Mouse (Mus musculus) midbrain, embryonic 14.5 days (tissue): ENCODE data around the gene S100a2. TPM values are rescaled to one million over a fixed set of nuclear protein-coding genes. Genes with fewer than 3 reads are reported as not detected.

Experiments used
- ATAC-seq: fragments of 200-750 bp; cut with Nextera tagmentation; 2 replicates; pipeline ENCODE4 v1.8.0; 2017; ENCODE audit warnings: moderate number of reproducible peaks, moderate library complexity; ENCODE audit not compliant: low FRiP score, low TSS enrichment
- DNase-seq: peaks from one replicate; pipeline ENCODE4 v3.0.0-alpha.2; 2015
- H3K27ac ChIP-seq: fragments of 300-500 bp; sonication (generic); replicated peaks from 2 replicates; pipeline ENCODE4 v1.5.1; 2014; ENCODE audit warnings: mild to moderate bottlenecking, low read depth, low read length, moderate library complexity
- H3K27me3 ChIP-seq: fragments of 300-500 bp; sonication (generic); 2 replicates; pipeline ENCODE4 v1.6.1; 2014; ENCODE audit warnings: low read length, control low read depth, mixed read lengths; ENCODE audit not compliant: control insufficient read depth, insufficient read depth
- H3K36me3 ChIP-seq: fragments of 300-500 bp; sonication (generic); 2 replicates; pipeline ENCODE4 v1.6.1; 2014; ENCODE audit warnings: low read length, control low read depth; ENCODE audit not compliant: control insufficient read depth, insufficient read depth
- H3K4me1 ChIP-seq: fragments of 300-500 bp; sonication (generic); 2 replicates; pipeline ENCODE4 v1.6.1; 2014; ENCODE audit warnings: mild to moderate bottlenecking, antibody characterized with exemption, low read length, control low read depth; ENCODE audit not compliant: control insufficient read depth, insufficient read depth
- H3K4me2 ChIP-seq: fragments of 300-500 bp; sonication (generic); 2 replicates; pipeline ENCODE4 v1.6.1; 2014; ENCODE audit warnings: mild to moderate bottlenecking, low read length, moderate library complexity
- H3K4me3 ChIP-seq: fragments of 300-500 bp; sonication (generic); replicated peaks from 2 replicates; pipeline ENCODE4 v1.5.1; 2014; ENCODE audit warnings: low read depth, low read length
- H3K9ac ChIP-seq: fragments of 300-500 bp; sonication (generic); replicated peaks from 2 replicates; pipeline ENCODE4 v1.6.1; 2014; ENCODE audit warnings: mild to moderate bottlenecking, low read length, moderate library complexity
- H3K9me3 ChIP-seq: fragments of 300-500 bp; sonication (generic); 2 replicates; pipeline ENCODE4 v1.6.1; 2016; ENCODE audit warnings: low read length, control low read depth, mixed read lengths; ENCODE audit not compliant: control insufficient read depth
- WGBS: fragments of 180-500 bp; shearing (Covaris S2); extraction: QIAGEN DNeasy Blood & Tissue Kit; methylation state at CpG from one replicate; pipeline ENCODE4 v1.1.7; 2014; 5-methylcytosine and 5-hydroxymethylcytosine counted together
- polyA plus RNA-seq: library from polyadenylated mRNA; unstranded; fragments of >200 nt; fragmentation: Nextera tagmentation; extraction: Ambion mirVana; gene quantifications from 2 replicates; pipeline ENCODE4 v1.2.1, GENCODE M21; 2014

Gene S100a2
- polyA plus RNA-seq, 1 experiment from 2014 or later, result not detected

DNA sequence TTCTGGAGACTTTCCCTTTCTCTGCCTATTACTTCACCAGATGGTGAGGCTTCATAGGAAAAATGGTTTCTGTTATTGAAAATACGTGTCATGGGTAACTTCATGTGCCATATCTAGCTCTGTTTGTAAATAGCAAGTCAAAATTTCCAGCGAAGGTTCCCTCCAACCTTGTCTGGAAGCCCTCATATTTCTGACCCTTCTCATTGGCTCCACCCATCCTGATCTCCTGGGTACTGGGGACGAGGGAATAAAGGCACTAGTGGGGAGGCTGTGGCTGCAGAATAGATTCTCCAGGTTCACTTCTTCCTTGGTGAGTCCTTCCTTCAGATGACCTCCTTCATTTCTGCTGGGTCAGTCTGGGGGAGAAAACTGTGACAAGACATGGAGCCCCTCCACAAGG, 18.2 kb downstream of the S100a2 start, which contains the start of gene S100a5:
Gene S100a5, plus strand, starts transcription at position 301 of the 400 bp plus-strand sequence.
- no peaks in the 10 kb centered on the region for H3K9me3 ChIP-seq
- H3K4me3 ChIP-seq, result no peak within 1 kb of the TSS
- no peaks in the 10 kb centered on the region for H3K27me3 ChIP-seq
- no peak for ATAC-seq
- H3K4me2 ChIP-seq, result no peak within 1 kb of the TSS
- WGBS, result 64% methylated on average over 3 of the region's 3 CpGs
- no peak within 1 kb of the TSS for H3K27ac ChIP-seq
- H3K9ac ChIP-seq, result no peak within 1 kb of the TSS
- DNase-seq, result no peak
- H3K4me1 ChIP-seq, result peaks cover 4% of the 10 kb centered on the region
- H3K36me3 ChIP-seq, result no peaks in the 10 kb centered on the region

DNA sequence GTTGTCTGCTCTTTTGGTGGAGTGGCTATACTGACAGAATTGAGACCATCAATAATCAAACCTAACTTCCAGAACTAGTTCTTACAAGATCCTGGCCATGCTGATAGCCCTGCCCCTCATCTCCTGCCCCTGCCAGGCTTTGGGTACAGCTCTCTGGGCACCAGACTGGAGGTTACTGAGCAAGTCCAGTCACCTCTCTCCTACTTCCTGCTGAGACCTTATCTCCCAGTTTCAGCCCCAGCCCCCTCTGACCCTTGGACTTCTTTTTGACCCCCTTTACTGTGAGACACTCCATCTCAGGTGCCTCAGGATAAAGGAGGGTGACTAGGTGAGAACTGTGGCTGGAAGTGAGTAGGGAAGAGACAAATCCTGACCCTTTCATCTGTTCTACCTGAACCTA, 19.1 kb downstream of the S100a2 start:
- Histone ChIP-seq H3K27me3 (no peaks in the 10 kb centered on the region), H3K4me1 (peaks cover 7% of the 10 kb centered on the region), H3K4me3 (no peak overlapping the region), H3K27ac (no peak overlapping the region), H3K9ac (no peak overlapping the region), H3K9me3 (no peaks in the 10 kb centered on the region), H3K4me2 (no peak overlapping the region), H3K36me3 (no peaks in the 10 kb centered on the region)
- no peak for DNase-seq
- ATAC-seq, result no peak

DNA sequence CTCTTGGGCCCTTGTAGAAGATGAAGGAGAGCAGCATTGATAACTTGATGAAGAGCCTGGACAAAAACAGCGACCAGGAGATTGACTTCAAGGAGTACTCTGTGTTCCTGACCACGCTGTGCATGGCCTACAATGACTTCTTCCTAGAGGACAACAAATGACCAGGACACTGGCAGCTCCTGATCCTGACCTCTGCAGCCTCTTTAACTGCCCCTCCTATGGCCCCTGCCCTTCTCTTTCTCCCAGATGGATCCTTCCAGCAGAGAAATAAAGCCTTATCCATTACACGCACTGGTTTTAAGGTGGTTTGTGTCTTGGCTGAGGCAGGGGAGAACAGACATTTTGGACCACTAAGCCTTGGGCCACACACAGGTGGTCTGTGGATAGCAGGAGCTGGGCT, 21.4 kb downstream of the S100a2 start:
- Histone ChIP-seq H3K9ac (no peak overlapping the region), H3K4me2 (no peak overlapping the region), H3K27me3 (no peaks in the 10 kb centered on the region), H3K9me3 (no peaks in the 10 kb centered on the region), H3K27ac (no peak overlapping the region), H3K4me3 (no peak overlapping the region), H3K4me1 (peaks cover 7% of the 10 kb centered on the region), H3K36me3 (no peaks in the 10 kb centered on the region)
- DNase-seq (no peak), ATAC-seq (no peak)
- WGBS, result 92% methylated on average over 3 of the region's 3 CpGs

DNA sequence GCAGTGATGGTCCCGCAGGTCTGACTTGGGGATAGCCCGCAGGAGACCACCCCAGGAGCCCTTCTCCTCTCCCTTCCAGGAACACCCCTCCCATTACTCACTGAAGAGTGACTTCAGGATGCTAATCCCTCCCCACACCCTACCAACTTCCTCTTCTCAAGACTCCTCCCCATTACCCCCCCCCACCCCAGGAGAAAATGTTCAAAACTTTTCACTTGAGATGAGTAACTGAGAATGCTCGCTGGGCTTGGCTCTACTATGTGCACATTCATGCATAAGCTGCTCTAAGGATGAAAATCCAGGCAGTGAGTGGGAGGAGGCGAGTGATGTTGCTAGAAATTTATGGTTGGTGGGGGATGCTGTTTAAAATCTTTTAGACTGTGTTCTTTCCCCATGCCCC, 22.0 kb downstream of the S100a2 start:
- no peaks in the 10 kb centered on the region for H3K36me3 ChIP-seq
- DNase-seq (no peak), ATAC-seq (no peak)
- H3K4me3 ChIP-seq, result no peak overlapping the region
- no peak overlapping the region for H3K4me2 ChIP-seq
- H3K4me1 ChIP-seq, result peaks cover 7% of the 10 kb centered on the region
- H3K9me3 ChIP-seq, result no peaks in the 10 kb centered on the region
- no peak overlapping the region for H3K9ac ChIP-seq
- WGBS, result 52% methylated on average over 4 of the region's 4 CpGs
- H3K27ac ChIP-seq, result no peak overlapping the region
- no peaks in the 10 kb centered on the region for H3K27me3 ChIP-seq

DNA sequence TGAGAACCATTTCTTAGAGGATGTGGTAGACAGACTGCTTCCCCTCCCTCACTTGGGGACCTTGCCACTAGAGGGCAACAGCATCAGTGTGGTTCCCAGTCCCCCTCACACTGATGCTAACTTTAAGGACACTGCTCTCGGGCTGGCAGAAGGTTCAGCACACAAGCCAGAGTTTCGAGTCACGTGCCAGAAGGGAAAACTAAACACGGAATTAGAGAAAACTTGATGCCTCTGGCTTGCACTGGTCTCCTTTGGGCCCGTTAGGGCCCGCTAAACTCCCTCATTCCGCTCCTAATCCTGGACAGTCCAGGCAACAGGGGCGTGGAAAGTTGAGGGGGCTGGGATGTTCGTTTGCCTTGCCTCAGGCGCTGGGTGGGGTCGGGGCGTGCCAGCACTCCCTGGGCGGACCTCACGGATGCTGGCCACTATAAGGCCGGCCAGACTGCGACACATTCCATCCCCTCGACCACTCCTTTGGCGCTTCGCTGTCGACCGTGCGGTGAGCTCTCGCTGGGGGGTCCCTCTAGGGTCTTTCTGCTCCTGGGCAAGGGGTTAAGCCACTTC, 22.8 kb downstream of the S100a2 start, which contains the start of gene S100a6:
Gene S100a6, plus strand, starts transcription at position 155 of the 564 bp plus-strand sequence.
- ATAC-seq (peak; percentile 56), DNase-seq (peak; percentile 73)
- Histone ChIP-seq H3K4me2 (peak within 1 kb of the TSS; percentile 59), H3K9me3 (no peaks in the 10 kb centered on the region; the same call in 1 of the 2 replicates), H3K9ac (no peak within 1 kb of the TSS), H3K27me3 (no peaks in the 10 kb centered on the region), H3K36me3 (no peaks in the 10 kb centered on the region), H3K4me1 (peaks cover 7% of the 10 kb centered on the region), H3K27ac (no peak within 1 kb of the TSS), H3K4me3 (peak within 1 kb of the TSS; percentile 26)
- under 1% methylated on average over 23 of the region's 23 CpGs for WGBS

DNA sequence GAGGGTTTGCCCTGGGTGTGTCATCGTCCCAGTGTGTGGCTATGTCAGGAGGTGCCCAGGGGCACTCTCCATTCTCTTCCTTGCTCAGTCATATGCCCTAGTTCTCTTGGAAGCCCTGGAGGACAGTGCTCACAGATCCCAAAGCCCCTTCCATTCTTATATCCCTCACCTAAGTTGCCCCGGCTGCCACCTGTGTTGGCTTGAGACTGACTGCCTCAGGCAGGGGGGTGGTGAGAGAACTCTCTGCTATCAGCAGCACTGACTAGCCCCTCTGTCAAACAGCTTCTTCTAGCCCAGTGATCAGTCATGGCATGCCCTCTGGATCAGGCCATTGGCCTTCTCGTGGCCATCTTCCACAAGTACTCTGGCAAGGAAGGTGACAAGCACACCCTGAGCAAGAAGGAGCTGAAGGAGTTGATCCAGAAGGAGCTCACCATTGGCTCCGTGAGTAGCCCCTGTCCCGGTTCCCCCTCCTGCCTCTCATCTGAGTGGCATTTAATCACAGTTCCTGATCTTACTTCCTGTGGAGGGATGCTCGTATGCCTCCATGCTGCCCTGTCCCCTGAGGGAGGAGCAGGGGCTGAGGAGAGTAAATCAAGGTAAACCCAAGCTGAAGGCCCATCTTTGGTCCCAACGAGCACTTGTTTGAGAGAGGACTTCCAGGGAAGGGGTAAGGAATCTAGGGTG, 23.6 kb downstream of the S100a2 start:
- 72% methylated on average over 7 of the region's 7 CpGs for WGBS
- no peak overlapping the region for H3K9ac ChIP-seq
- peak overlapping the region; percentile 59 for H3K4me2 ChIP-seq
- ATAC-seq (no peak), DNase-seq (no peak)
- H3K27me3 ChIP-seq, result no peaks in the 10 kb centered on the region
- no peaks in the 10 kb centered on the region for H3K36me3 ChIP-seq
- H3K4me3 ChIP-seq, result no peak overlapping the region
- H3K27ac ChIP-seq, result no peak overlapping the region
- peaks cover 7% of the 10 kb centered on the region for H3K4me1 ChIP-seq
- H3K9me3 ChIP-seq, result no peaks in the 10 kb centered on the region; the same call in 1 of the 2 replicates

DNA sequence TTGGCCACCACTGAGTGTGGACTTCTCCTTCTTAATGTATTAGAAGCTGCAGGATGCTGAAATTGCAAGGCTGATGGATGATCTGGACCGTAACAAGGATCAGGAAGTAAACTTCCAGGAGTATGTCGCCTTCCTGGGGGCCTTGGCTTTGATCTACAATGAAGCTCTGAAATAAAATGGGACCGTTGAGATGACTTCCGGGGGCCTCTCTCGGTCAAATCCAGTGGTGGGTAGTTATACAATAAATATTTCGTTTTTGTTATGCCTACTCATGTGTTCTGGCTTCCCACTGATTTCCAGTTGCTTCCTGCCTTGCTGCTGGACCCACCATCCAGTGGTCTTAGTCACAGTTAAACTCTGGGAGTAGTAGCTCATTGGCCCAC, 24.1 kb downstream of the S100a2 start:
- H3K36me3 ChIP-seq, result no peaks in the 10 kb centered on the region
- 88% methylated on average over 6 of the region's 6 CpGs for WGBS
- H3K4me2 ChIP-seq, result no peak overlapping the region
- no peak overlapping the region for H3K4me3 ChIP-seq
- no peak overlapping the region for H3K9ac ChIP-seq
- no peaks in the 10 kb centered on the region for H3K27me3 ChIP-seq
- DNase-seq (no peak), ATAC-seq (no peak)
- no peaks in the 10 kb centered on the region; the same call in 1 of the 2 replicates for H3K9me3 ChIP-seq
- no peak overlapping the region for H3K27ac ChIP-seq
- H3K4me1 ChIP-seq, result peaks cover 7% of the 10 kb centered on the region

DNA sequence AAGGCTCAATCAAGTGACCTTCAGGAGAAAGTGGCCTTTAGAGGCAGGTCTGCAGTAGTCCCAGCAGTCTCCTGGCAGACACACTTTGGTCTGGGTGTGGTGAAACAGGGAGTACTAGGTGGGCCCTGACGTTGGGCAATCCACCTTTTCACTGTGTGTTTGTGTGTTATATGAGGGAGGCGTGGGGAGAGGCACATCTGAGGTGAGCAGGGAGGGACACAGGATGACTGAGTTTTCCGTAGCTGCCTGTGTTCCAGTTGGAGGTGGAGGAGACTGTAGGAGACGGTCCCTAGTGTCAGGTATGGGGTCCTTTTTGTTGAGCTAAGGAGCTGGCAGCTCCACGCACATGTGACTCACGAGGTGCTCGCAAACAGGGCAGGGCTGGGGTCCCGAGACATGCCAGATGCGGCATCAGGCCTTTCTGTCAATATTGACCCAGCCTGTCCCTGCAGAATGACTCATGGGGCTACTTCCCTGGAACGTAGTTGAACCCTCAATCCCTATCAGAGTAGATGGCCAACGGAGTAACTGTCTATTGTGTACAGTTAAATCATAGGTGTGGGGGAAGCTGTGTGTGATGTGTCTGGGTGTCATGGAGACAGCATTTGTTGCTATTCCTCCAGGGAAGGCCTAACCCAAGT, 24.7 kb downstream of the S100a2 start:
- Histone ChIP-seq H3K4me1 (peaks cover 7% of the 10 kb centered on the region), H3K4me2 (no peak overlapping the region), H3K27ac (no peak overlapping the region), H3K9ac (no peak overlapping the region), H3K27me3 (no peaks in the 10 kb centered on the region), H3K9me3 (no peaks in the 10 kb centered on the region; the same call in 1 of the 2 replicates), H3K4me3 (no peak overlapping the region), H3K36me3 (no peaks in the 10 kb centered on the region)
- DNase-seq (no peak), ATAC-seq (no peak)
- WGBS, result 82% methylated on average over 11 of the region's 11 CpGs
